Mouse (Mus musculus) hindbrain, embryonic 14.5 days (tissue): ENCODE data around the gene Cdhr1. TPM values are rescaled to one million over a fixed set of nuclear protein-coding genes. Genes with fewer than 3 reads are reported as not detected.

Source experiments
- ATAC-seq: fragments of 200-750 bp; cut with Nextera tagmentation; 2 replicates; pipeline ENCODE4 v1.8.0; 2017; ENCODE audit warnings: moderate number of reproducible peaks, mild to moderate bottlenecking, moderate TSS enrichment, moderate library complexity; ENCODE audit not compliant: low FRiP score
- DNase-seq: peaks from one replicate; pipeline ENCODE4 v3.0.0-alpha.2; 2015; ENCODE audit warnings: low spot score
- H3K27ac ChIP-seq: fragments of 300-500 bp; sonication (generic); 2 replicates; pipeline ENCODE4 v1.5.1; 2014; ENCODE audit warnings: mild to moderate bottlenecking, moderate library complexity
- H3K27me3 ChIP-seq: fragments of 300-500 bp; sonication (generic); 2 replicates; pipeline ENCODE4 v1.6.1; 2014; ENCODE audit warnings: mild to moderate bottlenecking, low read length, mixed read lengths; ENCODE audit not compliant: control insufficient read depth, insufficient read depth
- H3K36me3 ChIP-seq: fragments of 300-500 bp; sonication (generic); replicated peaks from 2 replicates; pipeline ENCODE4 v1.6.1; 2014; ENCODE audit not compliant: control insufficient read depth, insufficient read depth
- H3K4me1 ChIP-seq: fragments of 300-500 bp; sonication (generic); replicated peaks from 2 replicates; pipeline ENCODE4 v1.6.1; 2014; ENCODE audit warnings: antibody characterized with exemption, low read length, mixed read lengths; ENCODE audit not compliant: control insufficient read depth, insufficient read depth
- H3K4me2 ChIP-seq: fragments of 300-500 bp; sonication (generic); replicated peaks from 2 replicates; pipeline ENCODE4 v1.6.1; 2014; ENCODE audit warnings: mild to moderate bottlenecking, moderate library complexity
- H3K4me3 ChIP-seq: fragments of 300-500 bp; sonication (generic); replicated peaks from 2 replicates; pipeline ENCODE4 v1.5.1; 2014; ENCODE audit warnings: mild to moderate bottlenecking, low read length
- H3K9ac ChIP-seq: fragments of 300-500 bp; sonication (generic); 2 replicates; pipeline ENCODE4 v1.6.1; 2014
- H3K9me3 ChIP-seq: fragments of 300-500 bp; sonication (generic); 2 replicates; pipeline ENCODE4 v1.6.1; 2016; ENCODE audit warnings: low read length; ENCODE audit not compliant: control insufficient read depth
- WGBS: fragments of 180-500 bp; shearing (Covaris S2); extraction: QIAGEN DNeasy Blood & Tissue Kit; methylation state at CpG from one replicate; pipeline ENCODE4 v1.1.7; 2014; 5-methylcytosine and 5-hydroxymethylcytosine counted together
- polyA plus RNA-seq: library from polyadenylated mRNA; unstranded; fragments of >200 nt; fragmentation: Nextera tagmentation; extraction: Ambion mirVana; gene quantifications from 2 replicates; pipeline ENCODE4 v1.2.1, GENCODE M21; 2014

Gene Cdhr1
- polyA plus RNA-seq, 1 experiment from 2014 or later, result 2.7 TPM

DNA sequence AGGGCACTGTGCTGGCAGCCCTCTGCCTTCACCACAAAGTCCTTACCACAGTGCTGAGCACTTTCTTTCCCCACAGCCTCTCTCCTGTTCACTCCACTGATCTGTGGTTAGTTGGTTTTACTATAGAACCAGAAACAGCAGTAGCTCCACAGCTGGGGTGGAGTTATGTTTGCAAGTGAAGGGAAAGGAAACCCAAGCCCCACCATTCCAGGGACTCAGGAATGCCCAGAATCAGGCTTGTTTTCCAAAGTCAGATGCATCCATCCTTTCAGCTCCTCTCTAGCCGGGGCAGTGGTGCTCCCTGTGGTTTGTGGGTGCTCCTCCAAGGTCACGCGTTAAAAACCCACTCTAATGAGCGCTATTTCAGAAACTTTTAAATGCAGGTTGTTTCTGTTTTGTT, 2.6 kb downstream of the Cdhr1 start:
- DNase-seq (no peak), ATAC-seq (no peak)
- Histone ChIP-seq H3K4me1 (no peaks in the 10 kb centered on the region), H3K4me2 (no peak overlapping the region), H3K36me3 (no peaks in the 10 kb centered on the region), H3K27ac (no peak overlapping the region), H3K27me3 (peaks cover 21% of the 10 kb centered on the region; the same call in 1 of the 2 replicates), H3K4me3 (no peak overlapping the region), H3K9me3 (no peaks in the 10 kb centered on the region), H3K9ac (no peak overlapping the region)
- WGBS, result 85% methylated on average over 4 of the region's 4 CpGs

DNA sequence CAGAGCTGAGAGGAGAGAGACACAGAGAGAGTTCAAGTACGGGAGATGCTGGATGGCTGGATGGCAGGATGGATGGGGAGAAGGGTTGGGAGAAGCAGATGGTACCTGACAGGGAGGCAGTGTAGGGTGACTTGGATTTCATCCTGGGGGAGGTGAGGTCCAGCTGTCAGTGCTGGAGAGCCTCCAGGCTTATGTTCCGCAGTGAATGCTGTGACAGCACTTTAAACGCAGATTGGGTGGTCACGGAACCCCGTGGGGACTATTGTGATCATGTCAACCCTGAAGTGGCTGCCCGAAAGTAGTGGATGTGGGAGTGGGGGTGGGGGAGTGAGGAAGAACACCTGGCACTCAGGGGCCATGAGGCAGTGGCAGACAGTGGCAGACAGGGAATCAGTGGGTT, 3.7 kb downstream of the Cdhr1 start:
- H3K36me3 ChIP-seq, result no peaks in the 10 kb centered on the region
- H3K9me3 ChIP-seq, result no peaks in the 10 kb centered on the region
- H3K27me3 ChIP-seq, result peaks cover 19% of the 10 kb centered on the region; the same call in 1 of the 2 replicates
- 48% methylated on average over 6 of the region's 6 CpGs for WGBS
- H3K4me2 ChIP-seq, result no peak overlapping the region
- H3K27ac ChIP-seq, result no peak overlapping the region
- H3K4me1 ChIP-seq, result no peaks in the 10 kb centered on the region
- ATAC-seq, result no peak
- no peak overlapping the region for H3K4me3 ChIP-seq
- H3K9ac ChIP-seq, result no peak overlapping the region
- DNase-seq, result no peak

DNA sequence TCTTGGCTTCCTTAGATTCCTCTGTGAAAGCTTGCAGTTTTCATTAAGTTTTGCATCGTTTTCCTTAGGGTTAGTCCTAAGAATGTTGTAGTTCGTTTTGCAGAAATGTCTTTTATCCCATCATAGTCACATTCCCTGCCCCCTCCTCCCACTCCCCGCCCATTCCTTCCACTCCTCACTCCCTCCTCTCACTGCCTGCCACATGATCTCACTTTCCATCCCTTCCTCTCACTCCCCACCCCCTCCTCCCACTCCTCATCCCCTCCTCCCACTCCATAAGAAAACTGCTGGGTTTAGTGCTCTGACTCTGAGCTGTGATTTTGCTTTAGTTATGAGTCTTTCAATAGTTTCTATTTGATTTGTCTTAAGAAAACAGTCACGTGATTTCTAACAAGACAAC, 14.4 kb downstream of the Cdhr1 start:
- no peaks in the 10 kb centered on the region for H3K9me3 ChIP-seq
- ATAC-seq, result no peak
- H3K27me3 ChIP-seq, result no peaks in the 10 kb centered on the region
- no peak for DNase-seq
- H3K4me3 ChIP-seq, result no peak overlapping the region
- no peak overlapping the region for H3K4me2 ChIP-seq
- no peaks in the 10 kb centered on the region for H3K36me3 ChIP-seq
- H3K9ac ChIP-seq, result no peak overlapping the region
- WGBS, result 41% methylated on average over 4 of the region's 4 CpGs
- H3K27ac ChIP-seq, result no peak overlapping the region
- H3K4me1 ChIP-seq, result no peaks in the 10 kb centered on the region

DNA sequence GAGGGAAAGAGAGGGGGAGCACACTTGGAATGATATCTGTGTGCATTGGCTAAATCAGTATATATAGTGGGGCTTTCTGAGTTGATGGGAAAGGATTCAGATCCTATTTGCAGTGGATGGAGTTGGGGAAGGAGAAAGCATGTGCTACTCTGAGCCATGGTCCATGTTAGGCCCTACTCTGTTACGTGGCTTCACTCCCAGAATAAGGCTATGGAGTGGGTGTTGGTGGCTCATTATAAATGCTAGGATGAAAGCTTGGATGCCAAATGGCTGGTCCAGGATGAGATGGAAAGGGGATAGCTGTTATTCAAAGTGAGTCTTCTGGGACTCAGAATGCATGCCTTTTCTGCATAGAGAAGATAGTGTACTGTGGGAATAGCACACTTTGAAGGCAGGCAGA, 17.4 kb downstream of the Cdhr1 start:
- no peaks in the 10 kb centered on the region for H3K4me1 ChIP-seq
- H3K4me3 ChIP-seq, result no peak overlapping the region
- no peaks in the 10 kb centered on the region for H3K36me3 ChIP-seq
- H3K9ac ChIP-seq, result no peak overlapping the region
- WGBS, result 67% methylated on average over 1 of the region's 1 CpGs
- DNase-seq (no peak), ATAC-seq (no peak)
- H3K27ac ChIP-seq, result no peak overlapping the region
- H3K4me2 ChIP-seq, result no peak overlapping the region
- no peaks in the 10 kb centered on the region for H3K9me3 ChIP-seq
- no peaks in the 10 kb centered on the region for H3K27me3 ChIP-seq

DNA sequence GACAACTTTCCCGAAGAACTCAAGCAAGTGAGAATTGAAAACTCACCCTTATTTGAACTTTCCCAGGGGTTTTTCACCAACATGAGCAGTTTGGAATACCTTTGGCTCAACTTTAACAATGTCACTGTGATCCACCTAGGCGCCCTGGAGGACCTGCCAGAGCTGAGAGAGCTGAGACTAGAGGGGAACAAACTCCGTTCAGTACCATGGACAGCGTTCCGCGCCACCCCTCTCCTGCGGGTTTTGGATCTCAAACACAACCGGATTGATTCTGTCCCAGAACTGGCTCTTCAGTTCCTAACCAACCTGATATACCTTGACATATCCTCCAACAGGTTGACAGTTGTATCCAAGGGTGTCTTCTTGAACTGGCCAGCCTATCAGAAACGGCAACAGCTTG, 29.6 kb downstream of the Cdhr1 start:
- Histone ChIP-seq H3K9ac (no peak overlapping the region), H3K27ac (no peak overlapping the region), H3K27me3 (no peaks in the 10 kb centered on the region), H3K9me3 (no peaks in the 10 kb centered on the region), H3K4me2 (no peak overlapping the region), H3K4me3 (no peak overlapping the region), H3K36me3 (no peaks in the 10 kb centered on the region), H3K4me1 (no peaks in the 10 kb centered on the region)
- ATAC-seq (no peak), DNase-seq (peak; percentile 58)
- 17% methylated on average over 9 of the region's 9 CpGs for WGBS

DNA sequence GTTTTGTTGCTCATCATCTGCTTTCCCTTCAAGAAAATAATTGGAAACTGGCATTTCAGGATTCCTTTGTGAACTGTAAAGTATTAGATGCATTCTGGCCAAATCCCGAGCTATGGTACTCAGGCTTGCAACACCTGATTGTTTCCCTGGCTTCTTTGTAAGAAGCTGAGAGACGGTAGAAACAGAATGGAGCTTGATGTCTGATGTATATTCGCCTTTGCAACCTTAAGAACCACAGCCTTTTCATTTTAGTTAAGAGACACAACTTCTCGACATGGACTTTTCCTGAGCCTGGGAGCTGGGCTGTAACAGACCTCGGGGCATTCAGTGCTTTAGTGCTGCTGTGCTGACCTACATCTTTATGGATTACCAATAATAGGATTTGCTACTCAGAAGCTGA, 30.5 kb downstream of the Cdhr1 start, which contains the start of gene Lrit2:
TSS of gene Lrit2 (plus strand) at position 301 of the 400 bp plus-strand sequence.
- H3K4me2 ChIP-seq, result no peak within 1 kb of the TSS
- no peaks in the 10 kb centered on the region for H3K9me3 ChIP-seq
- no peak within 1 kb of the TSS for H3K9ac ChIP-seq
- ATAC-seq (no peak), DNase-seq (no peak)
- H3K4me1 ChIP-seq, result no peaks in the 10 kb centered on the region
- no peak within 1 kb of the TSS for H3K4me3 ChIP-seq
- WGBS, result 81% methylated on average over 5 of the region's 5 CpGs
- no peak within 1 kb of the TSS for H3K27ac ChIP-seq
- no peaks in the 10 kb centered on the region for H3K36me3 ChIP-seq
- H3K27me3 ChIP-seq, result no peaks in the 10 kb centered on the region

DNA sequence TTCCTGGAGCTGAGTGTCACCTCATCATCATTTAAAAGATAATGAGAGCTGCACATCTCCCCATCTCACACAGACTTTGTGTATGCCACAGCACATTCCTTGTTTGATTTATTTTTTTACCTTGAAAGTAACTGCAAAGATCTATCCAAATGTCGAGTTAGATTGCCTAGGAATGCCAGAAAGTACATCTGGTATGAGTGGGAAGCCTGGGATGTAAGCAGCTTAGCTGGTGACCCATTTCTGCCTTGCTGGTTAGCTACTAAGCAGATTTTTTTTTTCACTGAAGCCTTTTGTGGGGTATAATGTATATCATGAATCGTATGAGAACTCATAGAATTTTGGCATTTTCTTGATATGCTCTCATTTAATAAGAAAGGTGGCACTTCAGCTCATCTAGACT, 31.5 kb downstream of the Cdhr1 start:
- no peak overlapping the region for H3K4me3 ChIP-seq
- H3K27me3 ChIP-seq, result no peaks in the 10 kb centered on the region
- no peak overlapping the region for H3K9ac ChIP-seq
- no peaks in the 10 kb centered on the region for H3K4me1 ChIP-seq
- H3K4me2 ChIP-seq, result no peak overlapping the region
- H3K9me3 ChIP-seq, result no peaks in the 10 kb centered on the region
- H3K36me3 ChIP-seq, result no peaks in the 10 kb centered on the region
- WGBS, result 67% methylated on average over 2 of the region's 2 CpGs
- H3K27ac ChIP-seq, result no peak overlapping the region
- DNase-seq (no peak), ATAC-seq (no peak)

DNA sequence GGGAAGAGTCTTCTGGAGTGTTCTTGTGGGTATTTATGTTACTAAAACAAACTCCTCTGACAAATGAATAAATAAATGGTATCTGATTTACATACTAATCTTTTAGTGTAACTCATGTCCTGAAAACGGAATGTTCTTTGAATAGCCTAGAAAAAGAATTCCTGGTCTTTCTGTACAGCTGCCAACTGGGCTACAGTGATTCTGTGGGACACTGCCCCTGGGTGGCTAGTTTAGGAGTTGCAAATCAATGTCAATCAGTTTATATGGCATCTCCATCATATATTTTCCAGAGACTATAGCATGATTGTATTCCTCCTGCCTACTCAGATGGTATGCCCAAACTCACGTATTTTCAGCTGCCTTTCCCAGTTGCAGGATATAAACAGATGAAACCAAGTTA, 33.3 kb downstream of the Cdhr1 start:
- ATAC-seq (no peak), DNase-seq (no peak)
- no peaks in the 10 kb centered on the region for H3K36me3 ChIP-seq
- 63% methylated on average over 2 of the region's 2 CpGs for WGBS
- no peaks in the 10 kb centered on the region for H3K9me3 ChIP-seq
- no peak overlapping the region for H3K4me3 ChIP-seq
- H3K9ac ChIP-seq, result no peak overlapping the region
- no peak overlapping the region for H3K4me2 ChIP-seq
- H3K27ac ChIP-seq, result no peak overlapping the region
- H3K4me1 ChIP-seq, result no peaks in the 10 kb centered on the region
- H3K27me3 ChIP-seq, result no peaks in the 10 kb centered on the region

DNA sequence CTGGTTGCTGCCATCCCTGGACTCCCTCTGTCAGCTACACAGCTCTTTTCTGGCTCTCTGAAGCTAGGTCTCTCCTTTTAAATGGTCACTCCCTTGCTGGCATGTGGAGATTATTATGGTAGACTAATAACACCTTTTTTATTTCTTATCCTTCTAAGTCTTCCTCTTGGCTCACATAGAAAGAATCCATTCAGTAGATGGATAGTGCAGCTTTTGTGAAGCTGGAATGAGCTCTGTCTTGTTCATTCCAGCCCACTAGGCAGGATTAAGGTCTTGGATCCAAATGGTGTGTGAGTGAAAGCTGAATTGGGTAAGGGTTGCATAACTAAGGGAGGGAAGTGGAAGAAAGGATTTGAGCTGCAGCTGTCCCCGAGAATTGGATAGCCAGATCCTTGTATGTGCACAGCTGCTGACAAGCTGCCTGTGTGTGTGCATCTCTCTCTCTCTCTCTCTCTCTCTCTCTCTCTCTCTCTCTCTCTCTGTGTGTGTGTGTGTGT, 49.2 kb downstream of the Cdhr1 start, which contains the start of gene Rgr:
TSS of gene Rgr (minus strand) at position 51 of the 497 bp plus-strand sequence.
- 61% methylated on average over 1 of the region's 1 CpGs for WGBS
- Histone ChIP-seq H3K9ac (no peak within 1 kb of the TSS), H3K36me3 (no peaks in the 10 kb centered on the region), H3K27ac (no peak within 1 kb of the TSS), H3K4me3 (no peak within 1 kb of the TSS), H3K4me2 (no peak within 1 kb of the TSS), H3K27me3 (no peaks in the 10 kb centered on the region), H3K4me1 (no peaks in the 10 kb centered on the region), H3K9me3 (no peaks in the 10 kb centered on the region)
- ATAC-seq (no peak), DNase-seq (no peak)

DNA sequence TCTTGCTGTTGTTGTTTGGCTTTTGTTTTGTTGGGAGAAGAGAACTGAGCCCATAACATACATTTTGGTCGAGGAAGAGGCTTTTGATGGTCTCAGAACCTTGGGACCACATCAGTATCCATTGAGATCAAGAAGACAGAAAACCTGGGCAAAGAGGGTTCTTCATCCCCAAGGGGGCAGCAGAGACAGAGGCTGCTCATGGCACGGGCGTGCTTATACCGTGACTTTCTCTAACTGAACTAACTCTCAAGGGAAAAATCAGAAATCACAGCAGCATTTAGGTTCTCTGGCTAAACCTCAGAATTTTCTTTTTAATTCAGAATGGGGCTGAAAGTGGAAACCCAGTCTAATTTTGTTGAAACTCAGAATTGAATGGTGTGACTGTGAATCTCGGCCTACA, 63.7 kb downstream of the Cdhr1 start:
- H3K4me1 ChIP-seq, result no peaks in the 10 kb centered on the region
- no peak for ATAC-seq
- no peaks in the 10 kb centered on the region for H3K36me3 ChIP-seq
- no peak overlapping the region for H3K4me3 ChIP-seq
- H3K9me3 ChIP-seq, result no peaks in the 10 kb centered on the region
- H3K27ac ChIP-seq, result no peak overlapping the region
- peak; percentile 46 for DNase-seq
- 38% methylated on average over 5 of the region's 5 CpGs for WGBS
- H3K4me2 ChIP-seq, result no peak overlapping the region
- H3K9ac ChIP-seq, result no peak overlapping the region
- no peaks in the 10 kb centered on the region for H3K27me3 ChIP-seq
